Mouse (Mus musculus): Measurements from ENCODE around the gene D330020A13Rik.

DNA sequence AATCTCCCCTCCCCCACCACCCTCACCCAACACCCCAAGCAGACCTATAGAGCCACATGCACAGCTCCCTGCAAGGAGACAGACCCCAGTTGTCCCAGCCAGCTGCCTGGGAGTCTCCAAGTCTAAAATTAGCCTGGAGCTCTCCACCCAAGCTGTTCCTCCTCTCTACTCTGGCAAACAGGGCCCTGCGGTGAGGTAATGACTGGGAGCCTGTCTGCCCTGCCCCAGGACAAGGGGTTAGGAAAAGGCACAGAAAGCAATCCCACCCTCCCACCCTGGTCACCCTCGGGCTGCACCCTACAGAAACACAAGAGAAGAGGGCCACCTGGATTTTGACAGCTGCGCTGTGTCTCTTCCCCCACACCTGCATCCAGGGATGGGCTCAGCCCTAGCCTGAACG, 19.3 kb upstream of the D330020A13Rik start:
- TF ChIP-seq CTCF (IDR thresholded peaks at IDR 0.05; ENCODE audit: control insufficient read depth, insufficient read depth, insufficient read length) (no peak), CEBPB (IDR thresholded peaks at IDR 0.05; ENCODE audit: low read depth) (no peak), MAX (IDR thresholded peaks at IDR 0.05) (no peak), USF1 (IDR thresholded peaks at IDR 0.05; ENCODE audit: low read depth) (no peak), MYOD1 (IDR thresholded peaks at IDR 0.05; ENCODE audit: control insufficient read depth, insufficient read length, low read depth) (no peak)
